Mouse (Mus musculus) embryonic facial prominence, embryonic 12.5 days (tissue): ENCODE measurements around the gene Rhbdf1. TPM values are rescaled to one million over a fixed set of nuclear protein-coding genes. Genes with fewer than 3 reads are reported as not detected.

ENCODE experiments used
- ATAC-seq: fragments of 200-750 bp; cut with Nextera tagmentation; 2 replicates; pipeline ENCODE4 v1.8.0; 2017; ENCODE audit not compliant: insufficient number of reproducible peaks, insufficient read depth, low FRiP score, low TSS enrichment
- H3K27ac ChIP-seq: fragments of 300-500 bp; sonication (generic); 2 replicates; pipeline ENCODE4 v1.5.1; 2016; ENCODE audit warnings: mild to moderate bottlenecking
- H3K27me3 ChIP-seq: fragments of 300-500 bp; sonication (generic); 2 replicates; pipeline ENCODE4 v1.6.1; 2016; ENCODE audit warnings: mild to moderate bottlenecking, moderate library complexity
- H3K36me3 ChIP-seq: fragments of 300-500 bp; sonication (generic); 2 replicates; pipeline ENCODE4 v1.6.1; 2016; ENCODE audit warnings: mild to moderate bottlenecking
- H3K4me1 ChIP-seq: fragments of 300-500 bp; sonication (generic); 2 replicates; pipeline ENCODE4 v1.6.1; 2016
- H3K4me2 ChIP-seq: fragments of 300-500 bp; sonication (generic); replicated peaks from 2 replicates; pipeline ENCODE4 v1.6.1; 2016; ENCODE audit warnings: mild to moderate bottlenecking, moderate library complexity
- H3K4me3 ChIP-seq: fragments of 300-500 bp; sonication (generic); 2 replicates; pipeline ENCODE4 v1.5.1; 2016; ENCODE audit warnings: mild to moderate bottlenecking
- H3K9ac ChIP-seq: fragments of 300-500 bp; sonication (generic); 2 replicates; pipeline ENCODE4 v1.6.1; 2016; ENCODE audit warnings: mild to moderate bottlenecking, moderate library complexity
- H3K9me3 ChIP-seq: fragments of 300-500 bp; sonication (generic); 2 replicates; pipeline ENCODE4 v1.6.1; 2016; ENCODE audit warnings: mild to moderate bottlenecking, moderate library complexity
- WGBS: fragments of 180-500 bp; shearing (Covaris S2); methylation state at CpG from one replicate; pipeline ENCODE4 v1.1.7; 2016; 5-methylcytosine and 5-hydroxymethylcytosine counted together
- polyA plus RNA-seq: library from polyadenylated mRNA; unstranded; fragments of >200 nt; fragmentation: Nextera tagmentation; extraction: Ambion mirVana; gene quantifications from 2 replicates; pipeline ENCODE4 v1.2.1, GENCODE M21; 2016

Gene Rhbdf1
- polyA plus RNA-seq, 1 experiment from 2014 or later: 49.8 TPM

- H3K9ac ChIP-seq: no peak overlapping the region
- no peaks in the 10 kb centered on the region for H3K9me3 ChIP-seq
- 0 out of 2 replicates have a peak, but pooled peaks cover 3% of the 10 kb centered on the region for H3K27me3 ChIP-seq
- no peaks in the 10 kb centered on the region for H3K36me3 ChIP-seq
- H3K27ac ChIP-seq: no peak overlapping the region
- no peak overlapping the region for H3K4me3 ChIP-seq
- ATAC-seq: no peak
- no peak overlapping the region for H3K4me2 ChIP-seq
- 0 out of 2 replicates have a peak, but pooled peaks cover 3% of the 10 kb centered on the region for H3K4me1 ChIP-seq
- WGBS: 50% methylated on average over 3 of the region's 3 CpGs
These were observed 24.3 kb downstream of the Rhbdf1 start for GRCm38 (mm10) chr11:32197766-32198165.

- 0 out of 2 replicates have a peak, but pooled peaks cover 3% of the 10 kb centered on the region for H3K4me1 ChIP-seq
- H3K9me3 ChIP-seq: no peaks in the 10 kb centered on the region
- no peak overlapping the region for H3K4me3 ChIP-seq
- no peak overlapping the region for H3K4me2 ChIP-seq
- no peak for ATAC-seq
- whole genome bisulfite sequencing: 73% methylated on average over 6 of the region's 6 CpGs
- H3K36me3 ChIP-seq: no peaks in the 10 kb centered on the region
- 0 out of 2 replicates have a peak, but pooled peaks cover 3% of the 10 kb centered on the region for H3K27me3 ChIP-seq
- H3K27ac ChIP-seq: no peak overlapping the region
- H3K9ac ChIP-seq: no peak overlapping the region
These were observed 25.4 kb downstream of the Rhbdf1 start for GRCm38 (mm10) chr11:32196727-32197126.

GRCm38 (mm10) chr11:32195867-32196540, 26.1 kb downstream of the Rhbdf1 start:
- Histone ChIP-seq H3K27ac (no peak overlapping the region), H3K4me2 (no peak overlapping the region), H3K4me3 (no peak overlapping the region), H3K36me3 (no peaks in the 10 kb centered on the region), H3K27me3 (0 out of 2 replicates have a peak, but pooled peaks cover 3% of the 10 kb centered on the region), H3K4me1 (0 out of 2 replicates have a peak, but pooled peaks cover 3% of the 10 kb centered on the region), H3K9ac (no peak overlapping the region), H3K9me3 (no peaks in the 10 kb centered on the region)
- ATAC-seq: no peak
- WGBS: 23% methylated on average over 11 of the region's 11 CpGs

GRCm38 (mm10) chr11:32194626-32195025, 27.5 kb downstream of the Rhbdf1 start:
- Histone ChIP-seq H3K9ac (no peak overlapping the region), H3K27me3 (0 out of 2 replicates have a peak, but pooled peaks cover 3% of the 10 kb centered on the region), H3K4me2 (no peak overlapping the region), H3K4me3 (no peak overlapping the region), H3K9me3 (no peaks in the 10 kb centered on the region), H3K36me3 (no peaks in the 10 kb centered on the region), H3K27ac (no peak overlapping the region), H3K4me1 (0 out of 2 replicates have a peak, but pooled peaks cover 3% of the 10 kb centered on the region)
- 75% methylated on average over 5 of the region's 5 CpGs for WGBS
- ATAC-seq: no peak

GRCm38 (mm10) chr11:32194086-32194485, 28.0 kb downstream of the Rhbdf1 start:
- WGBS: 74% methylated on average over 10 of the region's 10 CpGs
- Histone ChIP-seq H3K4me2 (no peak overlapping the region), H3K4me3 (no peak overlapping the region), H3K27ac (no peak overlapping the region), H3K36me3 (no peaks in the 10 kb centered on the region), H3K9me3 (no peaks in the 10 kb centered on the region), H3K9ac (no peak overlapping the region), H3K27me3 (0 out of 2 replicates have a peak, but pooled peaks cover 3% of the 10 kb centered on the region), H3K4me1 (0 out of 2 replicates have a peak, but pooled peaks cover 2% of the 10 kb centered on the region)
- ATAC-seq: no peak

- H3K4me2 ChIP-seq: no peak overlapping the region
- WGBS: 92% methylated on average over 10 of the region's 10 CpGs
- no peaks in the 10 kb centered on the region for H3K9me3 ChIP-seq
- 0 out of 2 replicates have a peak, but pooled peaks cover 3% of the 10 kb centered on the region for H3K27me3 ChIP-seq
- H3K4me1 ChIP-seq: no peaks in the 10 kb centered on the region
- no peak overlapping the region for H3K4me3 ChIP-seq
- no peak overlapping the region for H3K9ac ChIP-seq
- H3K27ac ChIP-seq: no peak overlapping the region
- no peaks in the 10 kb centered on the region for H3K36me3 ChIP-seq
- no peak for ATAC-seq
These were observed 28.9 kb downstream of the Rhbdf1 start for GRCm38 (mm10) chr11:32193156-32193555.

- H3K4me2 ChIP-seq: no peak overlapping the region
- H3K4me1 ChIP-seq: no peaks in the 10 kb centered on the region
- H3K27me3 ChIP-seq: no peaks in the 10 kb centered on the region
- H3K9ac ChIP-seq: no peak overlapping the region
- H3K4me3 ChIP-seq: no peak overlapping the region
- H3K27ac ChIP-seq: no peak overlapping the region
- WGBS: 73% methylated on average over 12 of the region's 13 CpGs
- ATAC-seq: no peak
- H3K9me3 ChIP-seq: no peaks in the 10 kb centered on the region
- no peaks in the 10 kb centered on the region for H3K36me3 ChIP-seq
These were observed 31.4 kb downstream of the Rhbdf1 start for GRCm38 (mm10) chr11:32190603-32191110.

GRCm38 (mm10) chr11:32190119-32190518, 32.0 kb downstream of the Rhbdf1 start:
- Histone ChIP-seq H3K4me2 (no peak overlapping the region), H3K9me3 (no peaks in the 10 kb centered on the region), H3K27ac (no peak overlapping the region), H3K36me3 (no peaks in the 10 kb centered on the region), H3K9ac (no peak overlapping the region), H3K4me3 (no peak overlapping the region), H3K4me1 (no peaks in the 10 kb centered on the region), H3K27me3 (no peaks in the 10 kb centered on the region)
- WGBS: 76% methylated on average over 9 of the region's 9 CpGs
- no peak for ATAC-seq

- H3K9ac ChIP-seq: no peak overlapping the region
- ATAC-seq: no peak
- WGBS: 65% methylated on average over 5 of the region's 5 CpGs
- no peak overlapping the region for H3K4me3 ChIP-seq
- no peak overlapping the region for H3K4me2 ChIP-seq
- H3K27ac ChIP-seq: no peak overlapping the region
- H3K36me3 ChIP-seq: no peaks in the 10 kb centered on the region
- no peaks in the 10 kb centered on the region for H3K9me3 ChIP-seq
- no peaks in the 10 kb centered on the region for H3K4me1 ChIP-seq
- no peaks in the 10 kb centered on the region for H3K27me3 ChIP-seq
These were observed 32.7 kb downstream of the Rhbdf1 start for GRCm38 (mm10) chr11:32189434-32189833.

GRCm38 (mm10) chr11:32188881-32189280, 33.2 kb downstream of the Rhbdf1 start:
- Histone ChIP-seq H3K4me2 (no peak overlapping the region), H3K4me1 (no peaks in the 10 kb centered on the region), H3K9me3 (no peaks in the 10 kb centered on the region), H3K9ac (no peak overlapping the region), H3K4me3 (no peak overlapping the region), H3K36me3 (no peaks in the 10 kb centered on the region), H3K27me3 (no peaks in the 10 kb centered on the region), H3K27ac (no peak overlapping the region)
- no peak for ATAC-seq
- WGBS: 85% methylated on average over 12 of the region's 12 CpGs

- Histone ChIP-seq H3K9me3 (no peaks in the 10 kb centered on the region), H3K4me1 (no peaks in the 10 kb centered on the region), H3K4me2 (no peak overlapping the region), H3K9ac (no peak overlapping the region), H3K27ac (no peak overlapping the region), H3K4me3 (no peak overlapping the region), H3K36me3 (no peaks in the 10 kb centered on the region), H3K27me3 (no peaks in the 10 kb centered on the region)
- WGBS: 85% methylated on average over 4 of the region's 4 CpGs
- ATAC-seq: no peak
These were observed 34.8 kb downstream of the Rhbdf1 start for GRCm38 (mm10) chr11:32187256-32187655.

GRCm38 (mm10) chr11:32186031-32186430, 36.1 kb downstream of the Rhbdf1 start:
- H3K27ac ChIP-seq: no peak overlapping the region
- 76% methylated on average over 3 of the region's 3 CpGs for WGBS
- H3K4me3 ChIP-seq: no peak overlapping the region
- H3K9me3 ChIP-seq: no peaks in the 10 kb centered on the region
- H3K9ac ChIP-seq: no peak overlapping the region
- no peaks in the 10 kb centered on the region for H3K27me3 ChIP-seq
- no peaks in the 10 kb centered on the region for H3K36me3 ChIP-seq
- H3K4me1 ChIP-seq: no peaks in the 10 kb centered on the region
- ATAC-seq: no peak
- no peak overlapping the region for H3K4me2 ChIP-seq
